Mouse (Mus musculus) erythroblast, embryonic 14.5 days (primary cell): ENCODE data around the gene 4930518I15Rik. TPM values are rescaled to one million over a fixed set of nuclear protein-coding genes. Genes with fewer than 3 reads are reported as not detected.
"Not testable (repeated sequence)": the region's sequence is repeated elsewhere in the genome, so short reads cannot be mapped to it uniquely, and the experiment has no call there.

ENCODE experiments used
- H3K27me3 ChIP-seq: 2 replicates; pipeline ENCODE4 v1.6.1; 2012; ENCODE audit warnings: inconsistent platforms; ENCODE audit not compliant: control insufficient read depth
- H3K36me3 ChIP-seq: 2 replicates; pipeline ENCODE4 v1.6.1; 2012; ENCODE audit warnings: mild to moderate bottlenecking, inconsistent platforms; ENCODE audit not compliant: control insufficient read depth
- H3K4me1 ChIP-seq: 2 replicates; pipeline ENCODE4 v1.6.1; 2012; ENCODE audit warnings: inconsistent platforms; ENCODE audit not compliant: control insufficient read depth
- H3K4me3 ChIP-seq: replicated peaks from 2 replicates; pipeline ENCODE3; 2012; ENCODE audit warnings: moderate library complexity, mild to moderate bottlenecking, inconsistent platforms
- H3K9me3 ChIP-seq: 2 replicates; pipeline ENCODE4 v1.6.1; 2012; ENCODE audit warnings: low read length, inconsistent platforms, mixed read lengths; ENCODE audit not compliant: control insufficient read depth
- GATA1 ChIP-seq: IDR thresholded peaks from 2 replicates; pipeline ENCODE4 v1.6.1; 2012; ENCODE audit warnings: low read length, inconsistent platforms, mixed read lengths
- TAL1 ChIP-seq: IDR thresholded peaks from 3 replicates; pipeline ENCODE4 v1.6.1; 2012; ENCODE audit warnings: low read length, inconsistent platforms, mixed read lengths
- polyA plus RNA-seq: library from polyadenylated mRNA; stranded (reverse); fragments of >175 nt; gene quantifications from 2 replicates; pipeline ENCODE4 v1.2.3, GENCODE M21; 2012

The 4930518I15Rik gene
- polyA plus RNA-seq, 1 experiment = 0.04 TPM

- H3K9me3 ChIP-seq = no peaks in the 10 kb centered on the region
- H3K36me3 ChIP-seq = peaks cover 99% of the 10 kb centered on the region
- H3K4me1 ChIP-seq = peaks cover 60% of the 10 kb centered on the region
- no peak for TF ChIP-seq TAL1
- no peak for TF ChIP-seq GATA1
- H3K4me3 ChIP-seq = no peak overlapping the region
- no peaks in the 10 kb centered on the region for H3K27me3 ChIP-seq
Observed at GRCm38 (mm10) chr2:156869554-156869953, 11.8 kb upstream of the 4930518I15Rik start.

- no peak for TF ChIP-seq GATA1
- no peak for TF ChIP-seq TAL1
Observed at GRCm38 (mm10) chr2:156868994-156869393, 11.2 kb upstream of the 4930518I15Rik start.

GRCm38 (mm10) chr2:156864481-156864880 lies 6.7 kb upstream of the 4930518I15Rik start:
- Histone ChIP-seq H3K27me3 (no peaks in the 10 kb centered on the region), H3K4me1 (peaks cover 54% of the 10 kb centered on the region), H3K9me3 (no peaks in the 10 kb centered on the region), H3K4me3 (peak overlapping the region; percentile 99), H3K36me3 (peaks cover 52% of the 10 kb centered on the region)
- no peak for TF ChIP-seq TAL1
- TF ChIP-seq GATA1 = no peak

More at GRCm38 (mm10) chr2:156868994-156869393, 11.2 kb upstream of the 4930518I15Rik start:
- no peaks in the 10 kb centered on the region for H3K27me3 ChIP-seq
- H3K4me3 ChIP-seq = no peak overlapping the region
- peaks cover 97% of the 10 kb centered on the region for H3K36me3 ChIP-seq
- H3K4me1 ChIP-seq = peaks cover 60% of the 10 kb centered on the region
- no peaks in the 10 kb centered on the region for H3K9me3 ChIP-seq

- peak overlapping the region; percentile 99 for H3K4me3 ChIP-seq
- no peaks in the 10 kb centered on the region for H3K27me3 ChIP-seq
- H3K36me3 ChIP-seq = peaks cover 43% of the 10 kb centered on the region
- H3K4me1 ChIP-seq = peaks cover 46% of the 10 kb centered on the region
- no peaks in the 10 kb centered on the region for H3K9me3 ChIP-seq
- no peak for TF ChIP-seq TAL1
- TF ChIP-seq GATA1 = peak; percentile 38; the same call in 1 of the 2 replicates
Observed at GRCm38 (mm10) chr2:156863487-156864160, 5.9 kb upstream of the 4930518I15Rik start.

GRCm38 (mm10) chr2:156862772-156863486 lies 5.2 kb upstream of the 4930518I15Rik start, which contains the start of gene Rab5if:
Gene Rab5if (plus strand): TSS chr2:156863128.
- peaks cover 43% of the 10 kb centered on the region for H3K36me3 ChIP-seq

GRCm38 (mm10) chr2:156862041-156862717 lies 4.4 kb upstream of the 4930518I15Rik start:
- Histone ChIP-seq H3K4me1 (peaks cover 41% of the 10 kb centered on the region), H3K4me3 (peak overlapping the region; percentile 99), H3K36me3 (peaks cover 37% of the 10 kb centered on the region), H3K27me3 (no peaks in the 10 kb centered on the region), H3K9me3 (no peaks in the 10 kb centered on the region)
- no peak for TF ChIP-seq GATA1
- TF ChIP-seq TAL1 = no peak

More at GRCm38 (mm10) chr2:156862772-156863486, 5.2 kb upstream of the 4930518I15Rik start, which contains the start of gene Rab5if:
- Histone ChIP-seq H3K4me1 (peaks cover 44% of the 10 kb centered on the region), H3K4me3 (peak within 1 kb of the TSS; percentile 99), H3K27me3 (no peaks in the 10 kb centered on the region), H3K9me3 (no peaks in the 10 kb centered on the region)
- TF ChIP-seq GATA1 (no peak), TAL1 (no peak)

- Histone ChIP-seq H3K27me3 (no peaks in the 10 kb centered on the region), H3K36me3 (peaks cover 26% of the 10 kb centered on the region)
- TF ChIP-seq GATA1 (no peak), TAL1 (no peak)
Observed at GRCm38 (mm10) chr2:156858671-156859070, 925 bp upstream of the 4930518I15Rik start.

GRCm38 (mm10) chr2:156857385-156857791 lies 358 bp downstream of the 4930518I15Rik start:
- Histone ChIP-seq H3K27me3 (no peaks in the 10 kb centered on the region), H3K4me1 (peaks cover 13% of the 10 kb centered on the region), H3K4me3 (no peak overlapping the region), H3K36me3 (peaks cover 33% of the 10 kb centered on the region), H3K9me3 (no peaks in the 10 kb centered on the region)
- TF ChIP-seq GATA1 (no peak), TAL1 (no peak)

More at GRCm38 (mm10) chr2:156858671-156859070, 925 bp upstream of the 4930518I15Rik start:
- Histone ChIP-seq H3K4me1 (peaks cover 18% of the 10 kb centered on the region), H3K4me3 (no peak overlapping the region), H3K9me3 (no peaks in the 10 kb centered on the region)

GRCm38 (mm10) chr2:156856311-156856710 lies 1.4 kb downstream of the 4930518I15Rik start:
- Histone ChIP-seq H3K4me1 (peaks cover 8% of the 10 kb centered on the region), H3K4me3 (no peak overlapping the region), H3K9me3 (no peaks in the 10 kb centered on the region), H3K36me3 (peaks cover 41% of the 10 kb centered on the region), H3K27me3 (no peaks in the 10 kb centered on the region)
- TF ChIP-seq GATA1 = no peak
- TF ChIP-seq TAL1 = no peak

GRCm38 (mm10) chr2:156853999-156854771 lies 3.6 kb downstream of the 4930518I15Rik start:
- H3K27me3 ChIP-seq, H3K4me3 ChIP-seq, H3K9me3 ChIP-seq, H3K4me1 ChIP-seq: not testable (repeated sequence)
- peaks cover 53% of the 10 kb centered on the region for H3K36me3 ChIP-seq

GRCm38 (mm10) chr2:156853584-156853983 lies 4.2 kb downstream of the 4930518I15Rik start:
- not testable (repeated sequence) for H3K27me3 ChIP-seq, H3K4me3 ChIP-seq, H3K4me1 ChIP-seq, H3K9me3 ChIP-seq
- H3K36me3 ChIP-seq = peaks cover 55% of the 10 kb centered on the region
